Mouse (Mus musculus) frontal cortex, adult (tissue): Measurements from ENCODE around the gene BC005624.

Experiments
- ATAC-seq: cut with Nextera tagmentation; 2 replicates; pipeline ENCODE4 v1.9.2; 2017; ENCODE audit warnings: mild to moderate bottlenecking, moderate library complexity, mixed read lengths; ENCODE audit not compliant: low TSS enrichment

The BC005624 gene

GRCm38 (mm10) chr2:30981790-30982513 lies at the start of gene BC005624, which contains the start of gene Usp20:
TSS of gene BC005624 (minus strand) at chr2:30982201.
TSS of gene Usp20 (plus strand) at chr2:30982279.
- ATAC-seq: peak; percentile 96

- ATAC-seq: no peak
Measured at GRCm38 (mm10) chr2:31026642-31027041, 44.6 kb upstream of the BC005624 start.

- ATAC-seq: no peak
Measured at GRCm38 (mm10) chr2:31025458-31025857, 43.5 kb upstream of the BC005624 start.

DNA sequence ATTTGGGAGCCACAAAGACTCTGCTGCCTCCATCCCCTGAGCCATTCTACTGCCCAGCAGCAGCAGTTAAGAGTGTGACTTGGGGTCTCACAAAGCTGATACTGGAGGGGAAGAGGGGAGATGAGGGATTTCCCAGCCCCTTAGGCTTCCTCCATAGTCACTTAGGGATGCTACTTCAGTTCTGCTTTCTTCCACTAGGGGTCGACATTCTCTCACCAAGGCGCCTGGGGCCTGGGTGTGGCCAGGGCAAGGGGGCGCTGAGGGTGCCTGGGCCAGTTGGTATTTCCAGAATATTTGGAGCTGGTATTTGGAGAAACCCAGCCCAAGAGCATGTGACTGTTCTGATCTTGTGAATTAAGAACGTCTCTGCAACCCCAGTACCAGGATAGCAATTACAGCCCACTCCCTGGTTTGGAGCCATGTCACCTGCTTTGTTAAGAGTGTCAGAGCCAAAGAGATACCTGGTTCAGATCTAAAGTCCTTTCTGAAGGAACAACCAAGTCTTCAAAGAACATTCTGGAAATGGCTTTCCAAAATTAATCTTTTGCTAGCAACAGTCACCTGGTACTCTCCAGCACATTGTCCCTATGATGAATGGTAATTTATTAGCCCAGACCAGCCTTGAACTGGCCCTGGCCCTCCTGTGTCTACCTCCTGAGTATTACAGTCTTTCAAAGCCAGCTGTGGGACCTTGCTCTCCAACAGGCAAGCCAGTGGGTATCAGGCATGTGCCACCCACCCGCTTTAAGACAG lies 42.8 kb upstream of the BC005624 start:
- peak; percentile 62; the same call in 1 of the 2 replicates for ATAC-seq

- ATAC-seq: 0 out of 2 replicates have a peak, but pooled peaks have one; percentile 4
Measured at GRCm38 (mm10) chr2:31023940-31024339, 41.9 kb upstream of the BC005624 start.

DNA sequence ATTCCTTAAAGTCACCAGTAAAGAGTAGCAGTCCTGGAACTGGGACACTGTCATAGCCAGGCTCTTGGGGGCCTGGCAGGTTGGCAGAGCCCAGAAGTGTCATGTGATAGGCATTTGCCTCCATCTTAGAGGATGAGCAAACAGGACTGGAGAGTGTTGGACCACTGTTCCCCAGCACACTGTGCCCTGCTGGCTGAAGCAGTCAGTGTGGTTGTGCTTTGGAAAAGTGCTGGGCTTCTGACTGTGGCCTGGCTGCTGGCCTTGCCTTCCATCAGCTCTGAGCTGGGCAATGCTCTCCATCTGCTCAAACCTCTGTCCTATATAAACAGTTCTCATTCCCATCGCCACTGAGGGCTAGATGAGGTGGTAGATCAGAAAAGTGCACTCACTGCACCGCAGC lies 38.2 kb upstream of the BC005624 start:
- ATAC-seq: no peak

DNA sequence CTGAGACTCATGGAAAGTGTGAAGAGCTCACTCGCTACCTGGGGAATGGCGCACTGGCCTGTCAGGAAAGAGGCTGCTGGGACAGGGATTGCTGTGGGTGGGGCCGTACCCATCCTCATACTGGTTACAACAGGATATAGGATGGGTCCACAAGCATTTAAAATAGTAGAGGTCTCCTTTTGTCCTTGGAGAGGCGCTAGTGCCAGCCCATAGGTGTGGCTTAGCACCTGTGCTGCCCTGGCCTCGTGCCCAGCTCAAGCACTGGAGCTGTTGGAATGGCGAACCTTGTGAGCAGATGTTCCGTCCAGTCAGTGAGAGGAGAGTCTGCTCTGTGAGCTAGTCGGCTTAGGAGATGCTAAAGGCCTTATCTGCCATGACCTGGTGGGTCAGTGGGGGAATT lies 37.0 kb upstream of the BC005624 start:
- ATAC-seq: no peak

- ATAC-seq: no peak
Measured at GRCm38 (mm10) chr2:31018519-31018918, 36.5 kb upstream of the BC005624 start.

GRCm38 (mm10) chr2:31017625-31018317 lies 35.8 kb upstream of the BC005624 start:
- ATAC-seq: no peak

DNA sequence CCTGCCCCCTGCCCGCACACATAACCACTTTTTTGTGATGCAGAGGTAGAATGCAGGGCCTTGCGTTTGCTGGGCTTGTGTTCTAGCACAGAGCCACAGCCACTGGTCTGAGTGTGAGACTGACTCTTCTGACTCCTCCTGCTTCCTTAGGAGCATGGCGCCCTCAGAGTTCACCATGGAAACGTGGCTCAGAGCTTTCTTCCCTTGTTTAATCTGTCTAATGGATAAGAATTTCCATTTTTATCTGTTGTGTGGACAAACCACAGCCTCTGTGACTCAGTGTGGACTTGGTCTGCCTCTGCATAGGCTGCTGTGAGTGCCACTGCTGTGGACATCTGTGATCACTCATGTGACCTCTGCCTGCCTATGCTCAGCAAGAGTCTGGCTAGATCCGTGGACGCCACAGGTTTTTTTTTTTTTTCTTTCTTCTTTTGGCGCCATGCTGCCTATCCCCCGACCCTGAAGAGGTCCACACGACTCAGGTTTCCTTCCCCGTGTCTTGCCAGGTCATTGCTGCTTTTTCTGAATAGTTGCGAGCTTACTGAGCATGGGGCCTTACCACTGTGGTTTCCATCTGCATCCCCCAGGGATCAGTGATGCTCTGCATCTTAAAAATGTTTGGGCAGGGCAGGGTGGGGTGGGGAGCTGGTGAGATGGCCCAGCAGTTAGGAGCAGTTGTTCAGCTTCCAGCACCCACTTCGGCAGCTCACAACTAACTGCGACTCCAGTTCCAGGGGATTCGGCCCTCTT lies 31.5 kb upstream of the BC005624 start:
- ATAC-seq: no peak

GRCm38 (mm10) chr2:31007208-31007607 lies 25.2 kb upstream of the BC005624 start:
- no peak for ATAC-seq

- ATAC-seq: no peak
Measured at GRCm38 (mm10) chr2:31006434-31006833, 24.4 kb upstream of the BC005624 start.

GRCm38 (mm10) chr2:31005453-31005852 lies 23.5 kb upstream of the BC005624 start:
- no peak for ATAC-seq

DNA sequence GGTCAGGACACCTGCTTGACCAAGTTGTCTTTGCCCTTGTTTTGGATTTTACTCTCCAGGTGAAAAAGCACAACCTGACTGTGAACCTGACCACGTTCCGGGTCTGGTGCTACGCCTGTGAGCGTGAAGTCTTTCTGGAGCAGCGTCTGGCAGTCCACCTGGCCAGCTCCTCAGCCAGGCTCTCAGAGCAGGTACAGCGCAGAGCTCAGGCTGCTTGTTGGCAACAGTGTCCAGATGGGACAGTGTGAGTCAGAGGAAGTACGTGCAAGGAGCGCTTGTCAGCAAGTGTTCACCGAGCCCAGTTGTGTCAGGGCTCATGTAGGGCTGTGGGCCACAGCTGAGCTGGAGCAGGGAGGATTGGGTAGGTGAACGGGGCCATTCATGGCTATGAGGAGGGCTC lies 20.9 kb upstream of the BC005624 start:
- no peak for ATAC-seq

GRCm38 (mm10) chr2:30998443-30999260 lies 16.7 kb upstream of the BC005624 start:
- ATAC-seq: no peak

DNA sequence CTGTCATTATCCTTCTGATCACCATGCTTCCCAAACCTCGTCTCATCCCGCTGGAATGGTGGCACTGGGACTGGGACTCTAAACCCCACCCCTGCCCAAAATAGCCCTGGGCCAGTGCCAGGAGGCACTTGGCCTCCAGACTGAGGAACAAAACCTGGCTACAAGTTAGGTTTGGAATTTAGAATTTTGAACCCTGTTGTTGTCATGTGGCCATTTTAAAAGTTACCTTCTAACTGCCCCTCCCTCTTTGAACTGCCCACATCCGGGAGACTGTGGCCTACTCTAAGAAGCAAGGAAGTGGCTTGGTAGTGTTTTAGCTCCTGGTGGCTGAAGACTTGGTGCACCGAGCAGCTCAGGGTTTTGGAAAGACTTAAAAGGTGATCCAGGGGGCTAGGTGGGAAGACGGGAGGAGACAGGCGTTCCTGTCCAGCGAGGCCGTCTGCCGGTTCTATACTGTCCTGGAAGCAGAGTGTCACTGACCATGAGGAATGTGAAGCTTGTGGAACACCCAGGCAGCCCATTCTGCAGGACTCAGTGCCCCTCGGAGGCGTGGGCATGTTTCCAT lies 13.5 kb upstream of the BC005624 start:
- no peak for ATAC-seq

DNA sequence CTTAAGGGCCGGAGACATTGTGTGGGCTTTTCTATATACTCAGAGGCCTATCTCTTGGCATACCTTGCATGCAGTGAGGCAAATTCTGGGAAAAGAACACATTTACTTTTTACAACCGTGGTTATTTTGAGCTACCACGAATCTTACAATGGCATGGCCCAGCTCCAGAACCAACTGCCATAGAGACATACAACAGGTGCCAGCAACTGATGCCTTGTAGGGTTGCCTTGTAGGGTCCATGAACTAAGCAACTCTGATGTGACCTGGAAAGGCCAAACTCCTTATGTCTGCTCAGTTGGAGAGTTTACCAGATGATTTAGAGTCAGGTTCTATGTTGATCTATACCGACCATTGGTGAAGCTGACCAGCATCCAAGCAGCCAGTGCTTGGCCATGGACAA lies 12.9 kb upstream of the BC005624 start:
- ATAC-seq: no peak

DNA sequence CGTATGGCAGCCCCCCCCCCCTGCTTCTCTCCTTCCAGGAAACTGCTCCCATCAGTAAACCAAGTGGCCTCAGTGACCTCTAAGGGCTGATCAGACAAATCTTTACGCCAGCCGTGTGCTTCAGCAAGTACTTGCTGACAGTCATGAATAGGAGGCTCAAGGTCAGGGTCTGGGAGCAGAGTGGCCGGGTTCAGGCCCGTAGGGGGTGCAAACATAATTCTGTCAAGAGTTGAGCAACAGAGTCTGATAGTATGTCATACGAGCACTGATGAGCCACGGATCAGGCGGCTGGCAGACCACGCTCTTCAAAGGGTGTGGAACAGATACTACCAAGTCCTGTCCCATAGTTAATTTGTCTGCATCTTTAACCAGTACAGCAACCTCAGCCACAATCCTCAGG lies 8.2 kb upstream of the BC005624 start:
- no peak for ATAC-seq

- ATAC-seq: no peak
Measured at GRCm38 (mm10) chr2:30985111-30986020, 3.4 kb upstream of the BC005624 start.

DNA sequence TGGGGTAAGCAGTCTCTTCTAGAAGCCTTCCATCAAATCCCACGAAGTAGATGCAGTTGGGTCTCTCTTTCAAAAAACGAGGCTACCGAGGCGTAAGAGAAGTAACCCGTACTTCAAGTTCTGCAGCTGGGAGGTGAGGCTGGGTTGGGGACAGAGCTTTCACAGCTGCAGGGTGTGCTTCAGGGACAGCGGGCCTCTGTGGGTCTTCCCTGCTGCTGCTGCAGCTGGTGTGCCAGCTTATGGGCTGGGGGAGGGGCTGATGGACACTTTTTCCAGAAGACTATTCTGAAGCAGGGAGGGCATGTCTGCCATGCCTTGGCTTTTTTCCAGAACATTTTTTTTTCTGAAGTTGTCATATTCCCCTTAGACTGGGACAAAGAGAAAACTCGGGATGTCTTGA lies 1.0 kb upstream of the BC005624 start:
- no peak for ATAC-seq
